Mouse (Mus musculus) MEL (cell line): ENCODE results near the gene Kif28. TPM values are rescaled to one million over a fixed set of nuclear protein-coding genes. Genes with fewer than 3 reads are reported as not detected.

Experiments used
- DNase-seq: peaks from one replicate; pipeline ENCODE4 v3.0.0; 2011; ENCODE audit warnings: low read depth, low spot score
- H3K27ac ChIP-seq: 2 replicates; pipeline ENCODE4 v1.5.1; 2012; ENCODE audit warnings: low read depth, mild to moderate bottlenecking, control low read depth, low read length, moderate library complexity; ENCODE audit not compliant: control insufficient read depth
- H3K27me3 ChIP-seq, 2 experiments: fragments of 150-350 bp in 1 of 2; sonication (generic) in 1 of 2; 2 replicates each; pipeline ENCODE4 v1.6.1; 2012; ENCODE audit warnings: low read length in 2 of 2, mild to moderate bottlenecking in 2 of 2, improper control_type of control experiment in 1 of 2, moderate library complexity in 1 of 2; ENCODE audit not compliant: insufficient read depth in 2 of 2, control insufficient read depth in 1 of 2
- H3K36me3 ChIP-seq, 2 experiments: 2 replicates each; pipeline ENCODE4 v1.6.1; 2012 to 2014; ENCODE audit warnings: low read length in 2 of 2, improper control_type of control experiment in 1 of 2, inconsistent platforms in 1 of 2, mild to moderate bottlenecking in 1 of 2; ENCODE audit not compliant: insufficient read depth in 2 of 2, control insufficient read depth in 1 of 2
- H3K4me1 ChIP-seq, 2 experiments: fragments of 150-350 bp in 1 of 2; sonication (generic) in 1 of 2; 2 replicates each; pipeline ENCODE4 v1.6.1; 2012; ENCODE audit warnings: low read length in 2 of 2, improper control_type of control experiment in 1 of 2, mild to moderate bottlenecking in 1 of 2; ENCODE audit not compliant: insufficient read depth in 2 of 2, control insufficient read depth in 1 of 2
- H3K4me3 ChIP-seq, 2 experiments: fragments of 150-350 bp in 1 of 2; sonication (generic) in 1 of 2; 2 replicates each; pipeline ENCODE4 v1.5.1; 2012; ENCODE audit warnings: low read depth in 2 of 2, low read length in 2 of 2, mild to moderate bottlenecking in 2 of 2, moderate library complexity in 2 of 2, control low read depth in 1 of 2, improper control_type of control experiment in 1 of 2; ENCODE audit not compliant: control insufficient read depth in 1 of 2, insufficient read depth in 1 of 2
- H3K79me2 ChIP-seq: 2 replicates; pipeline ENCODE4 v1.6.1; 2012; ENCODE audit warnings: mild to moderate bottlenecking, low read length, moderate library complexity; ENCODE audit not compliant: control insufficient read depth, poor library complexity, insufficient read depth
- H3K9ac ChIP-seq: 2 replicates; pipeline ENCODE4 v1.6.1; 2012; ENCODE audit warnings: low read depth, mild to moderate bottlenecking, control low read depth, low read length, moderate library complexity; ENCODE audit not compliant: control insufficient read depth, poor library complexity, severe bottlenecking
- H3K9me3 ChIP-seq: fragments of 150-350 bp; sonication (generic); replicated peaks from 2 replicates; pipeline ENCODE4 v1.6.1; 2012; ENCODE audit warnings: mild to moderate bottlenecking, low read length, improper control_type of control experiment, moderate library complexity; ENCODE audit not compliant: insufficient read depth
- BHLHE40 ChIP-seq: IDR thresholded peaks from 2 replicates; pipeline ENCODE4 v1.6.1; 2012; ENCODE audit warnings: low read depth, mild to moderate bottlenecking, inconsistent platforms, low read length, improper control_type of control experiment, borderline replicate concordance
- CTCF ChIP-seq, 3 experiments: IDR thresholded peaks in 2 of 3; conservative IDR thresholded peaks in 1 of 3; 2 replicates each; pipeline ENCODE4 v1.5.1; 2011 to 2012; ENCODE audit warnings: low read length in 3 of 3, low read depth in 2 of 3, mild to moderate bottlenecking in 2 of 3, improper control_type of control experiment in 1 of 3, inconsistent platforms in 1 of 3, mixed read lengths in 1 of 3, moderate library complexity in 1 of 3; ENCODE audit not compliant: control insufficient read depth in 1 of 3, insufficient read depth in 1 of 3, poor library complexity in 1 of 3, severe bottlenecking in 1 of 3
- E2F4 ChIP-seq: IDR thresholded peaks from 2 replicates; pipeline ENCODE4 v1.6.1; 2011; ENCODE audit warnings: low read depth, low read length, improper control_type of control experiment, borderline replicate concordance
- ETS1 ChIP-seq: IDR thresholded peaks from 2 replicates; pipeline ENCODE4 v1.6.1; 2012; ENCODE audit warnings: low read depth, mild to moderate bottlenecking, inconsistent platforms, low read length, improper control_type of control experiment, moderate library complexity
- GATA1 ChIP-seq: IDR thresholded peaks from 2 replicates; pipeline ENCODE4 v1.6.1; 2011; ENCODE audit warnings: low read depth, low read length, improper control_type of control experiment
- JUND ChIP-seq: IDR thresholded peaks from 2 replicates; pipeline ENCODE4 v1.6.1; 2011; ENCODE audit warnings: low read depth, mild to moderate bottlenecking, improper control_type of control experiment, low read length
- KAT2A ChIP-seq: conservative IDR thresholded peaks from 2 replicates; pipeline ENCODE4 v1.6.1; 2012; ENCODE audit warnings: low read depth, low read length, improper control_type of control experiment, inconsistent platforms
- MAZ ChIP-seq: IDR thresholded peaks from 2 replicates; pipeline ENCODE4 v1.6.1; 2012; ENCODE audit warnings: low read depth, mild to moderate bottlenecking, inconsistent platforms, low read length, improper control_type of control experiment
- MEF2A ChIP-seq: IDR thresholded peaks from 2 replicates; pipeline ENCODE4 v1.6.1; 2014; ENCODE audit warnings: low read depth, mild to moderate bottlenecking, inconsistent platforms, low read length, improper control_type of control experiment; ENCODE audit not compliant: poor library complexity, insufficient replicate concordance, severe bottlenecking; ENCODE audit errors: extremely low read depth
- MXI1 ChIP-seq: IDR thresholded peaks from 2 replicates; pipeline ENCODE4 v1.6.1; 2011; ENCODE audit warnings: mild to moderate bottlenecking, low read depth, low read length, improper control_type of control experiment
- MYB ChIP-seq: IDR thresholded peaks from 2 replicates; pipeline ENCODE4 v1.6.1; 2011; ENCODE audit warnings: mild to moderate bottlenecking, low read depth, low read length, improper control_type of control experiment
- NRF1 ChIP-seq: IDR thresholded peaks from 2 replicates; pipeline ENCODE4 v1.6.1; 2014; ENCODE audit warnings: low read depth, mild to moderate bottlenecking, inconsistent platforms, low read length, improper control_type of control experiment, moderate library complexity; ENCODE audit not compliant: poor library complexity, insufficient read depth, severe bottlenecking
- POLR2A ChIP-seq, 2 experiments: IDR thresholded peaks; 2 replicates each; pipeline ENCODE4 v1.6.1; 2011 to 2012; ENCODE audit warnings: low read length in 2 of 2, mild to moderate bottlenecking in 2 of 2, control low read depth in 1 of 2, improper control_type of control experiment in 1 of 2, low read depth in 1 of 2, moderate library complexity in 1 of 2; ENCODE audit not compliant: control insufficient read depth in 1 of 2, insufficient read depth in 1 of 2, poor library complexity in 1 of 2
- POLR2AphosphoS5 ChIP-seq: IDR thresholded peaks from 2 replicates; pipeline ENCODE4 v1.6.1; 2012; ENCODE audit warnings: low read depth, borderline replicate concordance, mild to moderate bottlenecking, inconsistent platforms, low read length, moderate library complexity, mixed read lengths
- TAL1 ChIP-seq: IDR thresholded peaks from 2 replicates; pipeline ENCODE4 v1.6.1; 2012; ENCODE audit warnings: mild to moderate bottlenecking, inconsistent platforms, low read length, moderate library complexity, mixed read lengths
- TBP ChIP-seq: IDR thresholded peaks from 2 replicates; pipeline ENCODE4 v1.8.0; 2011; ENCODE audit warnings: low read depth, low read length, improper control_type of control experiment
- USF1 ChIP-seq: IDR thresholded peaks from 2 replicates; pipeline ENCODE4 v1.6.1; 2014; ENCODE audit warnings: low read depth, mild to moderate bottlenecking, inconsistent platforms, low read length, improper control_type of control experiment, moderate library complexity
- USF2 ChIP-seq, 2 experiments: IDR thresholded peaks; 2 replicates each; pipeline ENCODE4 v1.6.1; 2011 to 2012; ENCODE audit warnings: improper control_type of control experiment in 2 of 2, low read length in 2 of 2, borderline replicate concordance in 1 of 2, inconsistent platforms in 1 of 2, low read depth in 1 of 2, mild to moderate bottlenecking in 1 of 2; ENCODE audit not compliant: insufficient read depth in 1 of 2
- ZC3H11A ChIP-seq: IDR thresholded peaks from 2 replicates; pipeline ENCODE4 v1.6.1; 2012; ENCODE audit warnings: low read depth, mild to moderate bottlenecking, inconsistent platforms, low read length, improper control_type of control experiment
- ZKSCAN1 ChIP-seq: IDR thresholded peaks from 2 replicates; pipeline ENCODE4 v1.6.1; 2012; ENCODE audit warnings: low read depth, mild to moderate bottlenecking, inconsistent platforms, low read length, improper control_type of control experiment, moderate library complexity
- ZNF384 ChIP-seq: IDR thresholded peaks from 2 replicates; pipeline ENCODE4 v1.6.1; 2012; ENCODE audit warnings: low read depth, mild to moderate bottlenecking, inconsistent platforms, low read length, improper control_type of control experiment
- polyA plus RNA-seq, 2 experiments: library from polyadenylated mRNA; stranded (reverse) in 1 of 2; unstranded in 1 of 2; fragments of >175 nt in 1 of 2; fragments of >200 nt in 1 of 2; gene quantifications; 2 replicates each; pipeline versions ENCODE4 v1.2.1 to v1.2.4; 2012; ENCODE audit warnings: low replicate concordance in 2 of 2, low read depth in 1 of 2; ENCODE audit not compliant: insufficient read length in 2 of 2, insufficient read depth in 1 of 2, missing spikeins in 1 of 2
- total RNA-seq: library from RNA; depleted of rRNA; stranded (reverse); fragments of 300-350 nt; gene quantifications from 2 replicates; pipeline ENCODE4 v1.2.3, GENCODE M21; 2012

The Kif28 gene
- total and polyA plus RNA-seq, 3 experiments: 0.13 to 0.27 TPM; not detected in 1

GRCm38 (mm10) chr1:179704150-179704549, 40.9 kb downstream of the Kif28 start (continued):
- no peak for TF ChIP-seq CTCF (IDR thresholded peaks at IDR 0.05 in 2 of 3, conservative IDR thresholded peaks at IDR 0.05 in 1 of 3; ENCODE audit: control insufficient read depth in 1 of 3, insufficient read depth in 1 of 3, low read depth in 2 of 3, low read length in 3 of 3, poor library complexity in 1 of 3, severe bottlenecking in 1 of 3)
- TF ChIP-seq ZNF384: no peak
- TF ChIP-seq, all 39 proteins: peak for 12

- no peak for TF ChIP-seq JUND
- TF ChIP-seq KAT2A: no peak
- no peak for TF ChIP-seq ZC3H11A
- TF ChIP-seq MXI1: no peak
- TF ChIP-seq USF2 (IDR thresholded peaks at IDR 0.05; ENCODE audit: borderline replicate concordance in 1 of 2, insufficient read depth in 1 of 2, low read depth in 1 of 2, low read length in 2 of 2): no peak
- no peak overlapping the region for H3K9ac ChIP-seq
- H3K9me3 ChIP-seq: no peaks in the 10 kb centered on the region
- no peak for DNase-seq
- H3K27ac ChIP-seq: no peak overlapping the region
- H3K27me3 ChIP-seq: no peaks in the 10 kb centered on the region
- H3K4me1 ChIP-seq: 0 out of 4 replicates have a peak, but pooled peaks cover 0 to 3% of the 10 kb centered on the region in 2 experiments
- H3K79me2 ChIP-seq: no peaks in the 10 kb centered on the region
- H3K4me3 ChIP-seq: no peak overlapping the region
- H3K36me3 ChIP-seq: no peaks in the 10 kb centered on the region; a peak in 1 of 4 replicates
Measured at GRCm38 (mm10) chr1:179689479-179689878, 55.6 kb downstream of the Kif28 start.

GRCm38 (mm10) chr1:179688914-179689313, 56.2 kb downstream of the Kif28 start:
- Histone ChIP-seq H3K4me1 (0 out of 4 replicates have a peak, but pooled peaks cover 0 to 3% of the 10 kb centered on the region in 2 experiments), H3K4me3 (no peak overlapping the region), H3K27ac (no peak overlapping the region), H3K79me2 (no peaks in the 10 kb centered on the region), H3K27me3 (no peaks in the 10 kb centered on the region), H3K9ac (no peak overlapping the region), H3K36me3 (no peaks in the 10 kb centered on the region; a peak in 1 of 4 replicates), H3K9me3 (no peaks in the 10 kb centered on the region)
- no peak for DNase-seq
- TF ChIP-seq BHLHE40: no peak
- no peak for TF ChIP-seq POLR2A (IDR thresholded peaks at IDR 0.05; ENCODE audit: control insufficient read depth in 1 of 2, insufficient read depth in 1 of 2, low read depth in 1 of 2, low read length in 2 of 2, poor library complexity in 1 of 2)
- no peak for TF ChIP-seq USF2 (IDR thresholded peaks at IDR 0.05; ENCODE audit: borderline replicate concordance in 1 of 2, insufficient read depth in 1 of 2, low read depth in 1 of 2, low read length in 2 of 2)
- no peak for TF ChIP-seq KAT2A
- TF ChIP-seq TAL1: no peak
- no peak for TF ChIP-seq MXI1
- TF ChIP-seq E2F4: no peak
- TF ChIP-seq NRF1: no peak
- no peak for TF ChIP-seq USF1
- TF ChIP-seq ETS1: no peak
- TF ChIP-seq MYB: no peak
- no peak for TF ChIP-seq TBP
- no peak for TF ChIP-seq ZKSCAN1
- no peak for TF ChIP-seq MEF2A
- TF ChIP-seq MAZ: no peak
- TF ChIP-seq ZC3H11A: no peak
- TF ChIP-seq POLR2AphosphoS5: no peak
- no peak for TF ChIP-seq GATA1
